Mouse (Mus musculus) gonadal fat pad, adult 2 months (tissue): ENCODE measurements around the gene Krt8. TPM values are rescaled to one million over a fixed set of nuclear protein-coding genes. Genes with fewer than 3 reads are reported as not detected.

Experiments used
- DNase-seq: peaks from one replicate; pipeline ENCODE4 v3.0.0-alpha.2; 2012; ENCODE audit warnings: low read depth
- polyA plus RNA-seq: library from polyadenylated mRNA; depleted of rRNA; stranded (reverse); fragments of >200 nt; gene quantifications from 2 replicates; pipeline ENCODE4 v1.2.3, GENCODE M21; 2012; rRNA removed

Krt8 gene
- polyA plus RNA-seq, 1 experiment: 186 TPM

DNA sequence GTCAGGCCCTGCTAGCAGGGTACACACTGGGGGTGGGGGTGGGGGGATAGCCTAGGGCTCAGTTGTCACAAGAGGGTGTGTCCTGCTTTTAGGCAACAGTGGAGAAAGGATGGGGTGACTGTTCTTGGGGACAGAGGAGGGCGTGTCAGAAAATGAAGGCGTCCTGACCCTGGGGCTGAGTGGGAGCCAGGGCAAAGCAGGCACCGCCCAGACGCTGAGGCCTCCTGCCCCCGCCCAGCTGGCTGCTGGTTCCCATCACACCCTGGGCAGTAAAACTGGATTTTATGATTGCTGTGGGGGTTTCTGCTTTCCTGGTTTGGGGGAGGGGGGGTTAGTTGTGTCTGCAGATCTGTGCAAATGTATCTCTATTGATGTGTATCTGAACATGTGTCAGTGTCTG is 28.3 kb downstream of the Krt8 start:
- no peak for DNase-seq

GRCm38 (mm10) chr15:101974083-101974845 is 30.0 kb downstream of the Krt8 start:
- DNase-seq: no peak

DNA sequence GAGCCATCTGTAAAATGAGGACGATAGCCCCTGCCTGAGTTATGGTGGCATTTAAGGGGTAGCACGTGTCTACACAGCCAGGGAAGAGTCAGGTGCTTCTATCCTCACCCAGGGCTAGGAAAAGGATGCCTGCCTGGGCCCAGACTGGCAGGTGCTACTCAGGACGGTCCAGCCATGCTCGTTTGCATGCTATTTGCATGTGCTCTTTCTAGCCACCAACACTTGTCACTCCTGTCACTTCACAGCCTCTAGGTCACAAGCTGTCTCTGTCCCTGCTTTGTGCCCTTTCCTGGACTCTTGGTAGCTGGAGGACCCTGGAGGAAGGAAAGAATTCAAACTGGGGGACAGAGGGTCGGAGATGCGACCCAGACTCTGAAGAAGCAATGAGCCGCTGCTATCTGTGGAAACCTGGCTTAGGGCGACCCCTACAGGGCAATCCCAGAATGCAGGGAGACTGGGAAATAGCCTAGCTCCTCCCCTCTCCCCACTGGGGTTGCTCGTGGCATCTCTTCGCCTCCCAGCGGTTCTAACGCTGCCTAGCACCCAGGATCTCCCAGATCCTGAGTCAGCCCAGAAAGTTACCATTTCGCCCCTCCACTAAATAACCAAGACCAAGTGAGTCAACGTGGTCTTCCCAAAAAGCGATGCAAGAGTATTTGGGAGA is 30.7 kb downstream of the Krt8 start:
- DNase-seq: no peak

DNA sequence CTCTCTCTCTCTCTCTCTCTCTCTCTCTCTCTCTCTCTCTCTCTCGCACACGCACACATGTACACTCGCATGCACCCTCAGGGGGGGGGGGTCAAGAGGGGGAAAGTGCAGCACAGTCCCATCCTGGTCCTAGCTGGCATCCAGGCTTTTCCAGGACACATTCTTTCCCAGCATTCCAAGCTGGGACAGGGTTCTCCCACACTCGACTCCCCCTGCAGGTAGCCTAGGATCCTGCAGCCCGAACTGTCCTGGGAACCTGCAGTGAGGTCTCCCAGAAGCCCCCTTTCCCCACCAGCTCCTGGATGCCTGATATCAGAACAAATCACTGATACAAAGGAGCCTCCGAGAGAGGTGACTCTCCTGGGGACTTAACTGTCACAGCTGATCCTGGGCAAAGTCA is 33.7 kb downstream of the Krt8 start:
- DNase-seq: no peak

GRCm38 (mm10) chr15:101966808-101967207 is 37.5 kb downstream of the Krt8 start:
- no peak for DNase-seq

GRCm38 (mm10) chr15:101958891-101959290 is 45.4 kb downstream of the Krt8 start:
- no peak for DNase-seq

- DNase-seq: no peak
These were observed 50.1 kb downstream of the Krt8 start, which contains the start of gene Krt78 for GRCm38 (mm10) chr15:101954187-101954586. Gene Krt78, minus strand, starts transcription at chr15:101954287.

GRCm38 (mm10) chr15:101952733-101953474 is 51.4 kb downstream of the Krt8 start:
- no peak for DNase-seq

Other genes starting within 250 kb of the Krt8 start
- gene Krt72, start 218.0 kb downstream of the Krt8 start, polyA plus RNA-seq: not detected in 2 replicates
- not detected in 2 replicates for gene Krt73, start 202.1 kb downstream of the Krt8 start, polyA plus RNA-seq
- not detected in 2 replicates for gene Krt2, start 186.3 kb downstream of the Krt8 start, polyA plus RNA-seq
- gene Krt1, start 153.7 kb downstream of the Krt8 start, polyA plus RNA-seq: 0.05 TPM in 1 of 2 replicates, not detected in the other
- 0.22 TPM in 1 of 2 replicates, not detected in the other for gene Krt77, start 134.8 kb downstream of the Krt8 start, polyA plus RNA-seq
- gene Krt76, start 111.6 kb downstream of the Krt8 start, polyA plus RNA-seq: not detected in 2 replicates
- 0.41 and 2.0 TPM in 2 replicates for gene Krt4, start 79.7 kb downstream of the Krt8 start, polyA plus RNA-seq
- 3.8 and 9.8 TPM in 2 replicates for gene Krt79, start 64.2 kb downstream of the Krt8 start, polyA plus RNA-seq
- gene Krt78, start 50.2 kb downstream of the Krt8 start, polyA plus RNA-seq: 0.35 and 0.38 TPM in 2 replicates
- gene Krt18, start 23.7 kb upstream of the Krt8 start, polyA plus RNA-seq: 184 and 254 TPM in 2 replicates
- 72.3 and 133 TPM in 2 replicates for gene Eif4b, start 69.3 kb upstream of the Krt8 start, polyA plus RNA-seq
- gene Tns2, start 95.9 kb upstream of the Krt8 start, polyA plus RNA-seq: 92.6 and 151 TPM in 2 replicates
- 60.3 and 67.4 TPM in 2 replicates for gene Spryd3, start 131.8 kb upstream of the Krt8 start, polyA plus RNA-seq
- gene Igfbp6, start 139.9 kb upstream of the Krt8 start, polyA plus RNA-seq: 136 and 152 TPM in 2 replicates
- 0.69 and 1.1 TPM in 2 replicates for gene Soat2, start 146.0 kb upstream of the Krt8 start, polyA plus RNA-seq
- gene Zfp740, start 198.8 kb upstream of the Krt8 start, polyA plus RNA-seq: 42.2 and 42.7 TPM in 2 replicates
- 237 and 241 TPM in 2 replicates for gene Csad, start 200.2 kb upstream of the Krt8 start, polyA plus RNA-seq
- gene Itgb7, start 227.5 kb upstream of the Krt8 start, polyA plus RNA-seq: 4.6 and 5.6 TPM in 2 replicates